Mouse (Mus musculus) small intestine, adult 10 weeks (tissue): ENCODE measurements around the gene Nrip3. TPM values are rescaled to one million over a fixed set of nuclear protein-coding genes. Genes with fewer than 3 reads are reported as not detected.

Source experiments
- polyA plus RNA-seq: library from polyadenylated mRNA; stranded (reverse); fragments of 350-450 nt; fragmentation: Illumina TruSeq; extraction: RNeasy Lipid Tissue Mini Kit (QIAGEN cat#74804); gene quantifications from one replicate; pipeline ENCODE4 v1.2.3, GENCODE M21; 2014; ENCODE audit warnings: low replicate concordance

The Nrip3 gene
- 1.0 TPM for polyA plus RNA-seq

GRCm38 (mm10) chr7:109781470-109782203 is at the start of gene Nrip3:
TSS of gene Nrip3 (minus strand) at chr7:109782025.

GRCm38 (mm10) chr7:109752008-109752925 is 29.6 kb downstream of the Nrip3 start, which contains the start of gene Tmem9b:
TSS of gene Tmem9b (minus strand) at chr7:109752875.

GRCm38 (mm10) chr7:109731626-109732025 is 50.2 kb downstream of the Nrip3 start, which contains the start of gene Ascl3:
TSS of gene Ascl3 (minus strand) at chr7:109731726.

GRCm38 (mm10) chr7:109723697-109724096 is 58.1 kb downstream of the Nrip3 start, which contains the start of gene BC051019:
TSS of gene BC051019 (minus strand) at chr7:109723850.

Other genes starting within 250 kb of the Nrip3 start
- gene St5, start 78.4 kb downstream of the Nrip3 start, polyA plus RNA-seq, result 30.9 TPM
- gene Akip1, start 78.3 kb downstream of the Nrip3 start, polyA plus RNA-seq, result 11.1 TPM
- gene BC051019, start 58.2 kb downstream of the Nrip3 start, polyA plus RNA-seq, result not detected
- gene Ascl3, start 50.3 kb downstream of the Nrip3 start, polyA plus RNA-seq, result not detected
- 151 TPM for gene Tmem9b, start 29.1 kb downstream of the Nrip3 start, polyA plus RNA-seq
- gene Scube2, start 83.7 kb upstream of the Nrip3 start, polyA plus RNA-seq, result 0.26 TPM
- gene Dennd5a, start 178.4 kb upstream of the Nrip3 start, polyA plus RNA-seq, result 14.8 TPM
- 220 TPM for gene Tmem41b, start 204.9 kb upstream of the Nrip3 start, polyA plus RNA-seq
- gene Ipo7, start 236.2 kb upstream of the Nrip3 start, polyA plus RNA-seq, result 165 TPM